Mouse (Mus musculus) liver, embryonic 14.5 days (tissue): ENCODE results near the gene Maml2.

Experiments
- CTCF ChIP-seq: IDR thresholded peaks from 2 replicates; pipeline ENCODE4 v1.5.1; 2016; ENCODE audit warnings: antibody characterized with exemption, low read depth, control low read depth
- EP300 ChIP-seq: IDR thresholded peaks from 2 replicates; pipeline ENCODE4 v1.6.1; 2016; ENCODE audit warnings: antibody characterized with exemption, low read depth

DNA sequence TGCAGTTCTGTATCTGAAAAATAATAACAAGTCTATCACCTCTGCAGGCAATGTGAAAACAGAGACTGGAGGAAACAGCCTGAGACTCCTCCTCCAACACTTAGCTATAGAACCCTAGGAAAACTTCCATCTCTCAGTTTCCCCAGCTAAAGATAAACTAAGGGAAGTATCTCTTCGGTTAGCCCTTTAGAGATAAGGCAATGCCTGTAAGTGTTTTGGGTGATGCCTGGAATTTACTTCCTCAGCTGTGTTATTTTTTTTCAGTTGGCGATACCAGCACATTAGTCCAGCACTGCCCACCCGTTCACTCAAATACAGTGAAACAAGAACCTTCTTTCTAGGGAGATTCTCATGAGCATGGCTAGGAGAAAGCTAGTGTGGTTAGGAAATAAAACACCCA is 36.8 kb upstream of the Maml2 start:
- no peak for TF ChIP-seq EP300
- TF ChIP-seq CTCF, result no peak
